Mouse (Mus musculus) MEL (cell line): ENCODE measurements around the gene Arid5b. TPM values are rescaled to one million over a fixed set of nuclear protein-coding genes. Genes with fewer than 3 reads are reported as not detected.

ENCODE experiments used
- DNase-seq: peaks from one replicate; pipeline ENCODE4 v3.0.0; 2011; ENCODE audit warnings: low read depth, low spot score
- H3K27ac ChIP-seq: 2 replicates; pipeline ENCODE4 v1.5.1; 2012; ENCODE audit warnings: low read depth, mild to moderate bottlenecking, control low read depth, low read length, moderate library complexity; ENCODE audit not compliant: control insufficient read depth
- H3K27me3 ChIP-seq, 2 experiments: fragments of 150-350 bp in 1 of 2; sonication (generic) in 1 of 2; 2 replicates each; pipeline ENCODE4 v1.6.1; 2012; ENCODE audit warnings: low read length in 2 of 2, mild to moderate bottlenecking in 2 of 2, improper control_type of control experiment in 1 of 2, moderate library complexity in 1 of 2; ENCODE audit not compliant: insufficient read depth in 2 of 2, control insufficient read depth in 1 of 2
- H3K36me3 ChIP-seq, 2 experiments: 2 replicates each; pipeline ENCODE4 v1.6.1; 2012 to 2014; ENCODE audit warnings: low read length in 2 of 2, improper control_type of control experiment in 1 of 2, inconsistent platforms in 1 of 2, mild to moderate bottlenecking in 1 of 2; ENCODE audit not compliant: insufficient read depth in 2 of 2, control insufficient read depth in 1 of 2
- H3K4me1 ChIP-seq, 2 experiments: fragments of 150-350 bp in 1 of 2; sonication (generic) in 1 of 2; 2 replicates each; pipeline ENCODE4 v1.6.1; 2012; ENCODE audit warnings: low read length in 2 of 2, improper control_type of control experiment in 1 of 2, mild to moderate bottlenecking in 1 of 2; ENCODE audit not compliant: insufficient read depth in 2 of 2, control insufficient read depth in 1 of 2
- H3K4me3 ChIP-seq, 2 experiments: fragments of 150-350 bp in 1 of 2; sonication (generic) in 1 of 2; 2 replicates each; pipeline ENCODE4 v1.5.1; 2012; ENCODE audit warnings: low read depth in 2 of 2, low read length in 2 of 2, mild to moderate bottlenecking in 2 of 2, moderate library complexity in 2 of 2, control low read depth in 1 of 2, improper control_type of control experiment in 1 of 2; ENCODE audit not compliant: control insufficient read depth in 1 of 2, insufficient read depth in 1 of 2
- H3K79me2 ChIP-seq: 2 replicates; pipeline ENCODE4 v1.6.1; 2012; ENCODE audit warnings: mild to moderate bottlenecking, low read length, moderate library complexity; ENCODE audit not compliant: control insufficient read depth, poor library complexity, insufficient read depth
- H3K9ac ChIP-seq: 2 replicates; pipeline ENCODE4 v1.6.1; 2012; ENCODE audit warnings: low read depth, mild to moderate bottlenecking, control low read depth, low read length, moderate library complexity; ENCODE audit not compliant: control insufficient read depth, poor library complexity, severe bottlenecking
- H3K9me3 ChIP-seq: fragments of 150-350 bp; sonication (generic); replicated peaks from 2 replicates; pipeline ENCODE4 v1.6.1; 2012; ENCODE audit warnings: mild to moderate bottlenecking, low read length, improper control_type of control experiment, moderate library complexity; ENCODE audit not compliant: insufficient read depth
- CTCF ChIP-seq, 3 experiments: IDR thresholded peaks in 2 of 3; conservative IDR thresholded peaks in 1 of 3; 2 replicates each; pipeline ENCODE4 v1.5.1; 2011 to 2012; ENCODE audit warnings: low read length in 3 of 3, low read depth in 2 of 3, mild to moderate bottlenecking in 2 of 3, improper control_type of control experiment in 1 of 3, inconsistent platforms in 1 of 3, mixed read lengths in 1 of 3, moderate library complexity in 1 of 3; ENCODE audit not compliant: control insufficient read depth in 1 of 3, insufficient read depth in 1 of 3, poor library complexity in 1 of 3, severe bottlenecking in 1 of 3
- GABPA ChIP-seq: IDR thresholded peaks from 2 replicates; pipeline ENCODE4 v1.6.1; 2012; ENCODE audit warnings: low read depth, mild to moderate bottlenecking, inconsistent platforms, low read length, improper control_type of control experiment, moderate library complexity
- HCFC1 ChIP-seq: IDR thresholded peaks from 2 replicates; pipeline ENCODE4 v1.6.1; 2012; ENCODE audit warnings: low read depth, mild to moderate bottlenecking, inconsistent platforms, low read length, improper control_type of control experiment, moderate library complexity
- MAFK ChIP-seq: IDR thresholded peaks from 2 replicates; pipeline ENCODE4 v1.6.1; 2011; ENCODE audit warnings: low read depth, mild to moderate bottlenecking, low read length, improper control_type of control experiment, borderline replicate concordance
- MEF2A ChIP-seq: IDR thresholded peaks from 2 replicates; pipeline ENCODE4 v1.6.1; 2014; ENCODE audit warnings: low read depth, mild to moderate bottlenecking, inconsistent platforms, low read length, improper control_type of control experiment; ENCODE audit not compliant: poor library complexity, insufficient replicate concordance, severe bottlenecking; ENCODE audit errors: extremely low read depth
- MXI1 ChIP-seq: IDR thresholded peaks from 2 replicates; pipeline ENCODE4 v1.6.1; 2011; ENCODE audit warnings: mild to moderate bottlenecking, low read depth, low read length, improper control_type of control experiment
- NELFE ChIP-seq: IDR thresholded peaks from 2 replicates; pipeline ENCODE4 v1.6.1; 2011; ENCODE audit warnings: low read depth, low read length, improper control_type of control experiment
- NRF1 ChIP-seq: IDR thresholded peaks from 2 replicates; pipeline ENCODE4 v1.6.1; 2014; ENCODE audit warnings: low read depth, mild to moderate bottlenecking, inconsistent platforms, low read length, improper control_type of control experiment, moderate library complexity; ENCODE audit not compliant: poor library complexity, insufficient read depth, severe bottlenecking
- SMC3 ChIP-seq: IDR thresholded peaks from 2 replicates; pipeline ENCODE4 v1.6.1; 2011; ENCODE audit warnings: low read depth, low read length, improper control_type of control experiment
- TAL1 ChIP-seq: IDR thresholded peaks from 2 replicates; pipeline ENCODE4 v1.6.1; 2012; ENCODE audit warnings: mild to moderate bottlenecking, inconsistent platforms, low read length, moderate library complexity, mixed read lengths
- TBP ChIP-seq: IDR thresholded peaks from 2 replicates; pipeline ENCODE4 v1.8.0; 2011; ENCODE audit warnings: low read depth, low read length, improper control_type of control experiment
- TCF12 ChIP-seq: IDR thresholded peaks from 2 replicates; pipeline ENCODE4 v1.6.1; 2014; ENCODE audit warnings: low read depth, mild to moderate bottlenecking, inconsistent platforms, low read length, improper control_type of control experiment, moderate library complexity
- UBTF ChIP-seq: IDR thresholded peaks from 2 replicates; pipeline ENCODE4 v1.6.1; 2012; ENCODE audit warnings: low read depth, mild to moderate bottlenecking, inconsistent platforms, low read length, improper control_type of control experiment, moderate library complexity, borderline replicate concordance; ENCODE audit not compliant: insufficient read depth
- USF1 ChIP-seq: IDR thresholded peaks from 2 replicates; pipeline ENCODE4 v1.6.1; 2014; ENCODE audit warnings: low read depth, mild to moderate bottlenecking, inconsistent platforms, low read length, improper control_type of control experiment, moderate library complexity
- USF2 ChIP-seq, 2 experiments: IDR thresholded peaks; 2 replicates each; pipeline ENCODE4 v1.6.1; 2011 to 2012; ENCODE audit warnings: improper control_type of control experiment in 2 of 2, low read length in 2 of 2, borderline replicate concordance in 1 of 2, inconsistent platforms in 1 of 2, low read depth in 1 of 2, mild to moderate bottlenecking in 1 of 2; ENCODE audit not compliant: insufficient read depth in 1 of 2
- ZKSCAN1 ChIP-seq: IDR thresholded peaks from 2 replicates; pipeline ENCODE4 v1.6.1; 2012; ENCODE audit warnings: low read depth, mild to moderate bottlenecking, inconsistent platforms, low read length, improper control_type of control experiment, moderate library complexity
- ZMIZ1 ChIP-seq: IDR thresholded peaks from 2 replicates; pipeline ENCODE4 v1.6.1; 2012; ENCODE audit warnings: low read depth, mild to moderate bottlenecking, inconsistent platforms, low read length, improper control_type of control experiment, moderate library complexity
- ZNF384 ChIP-seq: IDR thresholded peaks from 2 replicates; pipeline ENCODE4 v1.6.1; 2012; ENCODE audit warnings: low read depth, mild to moderate bottlenecking, inconsistent platforms, low read length, improper control_type of control experiment
- polyA plus RNA-seq, 2 experiments: library from polyadenylated mRNA; stranded (reverse) in 1 of 2; unstranded in 1 of 2; fragments of >175 nt in 1 of 2; fragments of >200 nt in 1 of 2; gene quantifications; 2 replicates each; pipeline versions ENCODE4 v1.2.1 to v1.2.4; 2012; ENCODE audit warnings: low replicate concordance in 2 of 2, low read depth in 1 of 2; ENCODE audit not compliant: insufficient read length in 2 of 2, insufficient read depth in 1 of 2, missing spikeins in 1 of 2
- total RNA-seq: library from RNA; depleted of rRNA; stranded (reverse); fragments of 300-350 nt; gene quantifications from 2 replicates; pipeline ENCODE4 v1.2.3, GENCODE M21; 2012

The Arid5b gene
- total and polyA plus RNA-seq, 3 experiments: 0.03 TPM; not detected in 2

- no peak for TF ChIP-seq ZMIZ1
- TF ChIP-seq CTCF (IDR thresholded peaks at IDR 0.05 in 2 of 3, conservative IDR thresholded peaks at IDR 0.05 in 1 of 3; ENCODE audit: control insufficient read depth in 1 of 3, insufficient read depth in 1 of 3, low read depth in 2 of 3, low read length in 3 of 3, poor library complexity in 1 of 3, severe bottlenecking in 1 of 3): no peak
- TF ChIP-seq NELFE: no peak
- TF ChIP-seq MXI1: no peak
- TF ChIP-seq TCF12: no peak
- TF ChIP-seq, all 39 proteins: peak for 0
- no peak for DNase-seq
- H3K79me2 ChIP-seq: no peaks in the 10 kb centered on the region
- H3K27me3 ChIP-seq: no peaks in the 10 kb centered on the region; a peak in 1 of 4 replicates
- no peak overlapping the region for H3K9ac ChIP-seq
- H3K4me3 ChIP-seq: no peak overlapping the region
- H3K9me3 ChIP-seq: no peaks in the 10 kb centered on the region
- H3K27ac ChIP-seq: no peak overlapping the region
- no peaks in the 10 kb centered on the region for H3K36me3 ChIP-seq
- H3K4me1 ChIP-seq: no peaks in the 10 kb centered on the region
Measured at GRCm38 (mm10) chr10:68274900-68275760, 3.4 kb downstream of the Arid5b start.

GRCm38 (mm10) chr10:68269789-68270188 lies 8.8 kb downstream of the Arid5b start:
- no peaks in the 10 kb centered on the region for H3K9me3 ChIP-seq
- H3K36me3 ChIP-seq: no peaks in the 10 kb centered on the region
- no peaks in the 10 kb centered on the region for H3K79me2 ChIP-seq
- no peak for DNase-seq
- H3K9ac ChIP-seq: no peak overlapping the region
- H3K27ac ChIP-seq: no peak overlapping the region
- H3K4me3 ChIP-seq: no peak overlapping the region
- no peaks in the 10 kb centered on the region for H3K4me1 ChIP-seq
- TF ChIP-seq UBTF (no peak), MAFK (no peak), HCFC1 (no peak), USF2 (IDR thresholded peaks at IDR 0.05; ENCODE audit: borderline replicate concordance in 1 of 2, insufficient read depth in 1 of 2, low read depth in 1 of 2, low read length in 2 of 2) (no peak), TAL1 (no peak), MEF2A (no peak), NRF1 (no peak), USF1 (no peak), SMC3 (no peak), ZKSCAN1 (no peak), ZNF384 (no peak), GABPA (no peak), MXI1 (no peak), TBP (no peak)
- no peaks in the 10 kb centered on the region for H3K27me3 ChIP-seq
